Mouse (Mus musculus): ENCODE measurements around the gene Zfp787. TPM values are rescaled to one million over a fixed set of nuclear protein-coding genes. Genes with fewer than 3 reads are reported as not detected.

Zfp787 gene
- polyA plus RNA-seq (2014; fragmentation: Nextera tagmentation; extraction: Ambion mirVana), result 11.2 and 12.3 TPM in 2 replicates

- ATAC-seq (replicated peaks; ENCODE audit: low FRiP score), result peak; percentile 95
- Histone ChIP-seq H3K4me3 (ENCODE audit: low read depth, low read length) (peak within 1 kb of the TSS; percentile 80), H3K4me2 (ENCODE audit: low read depth, low read length, severe bottlenecking) (peak within 1 kb of the TSS; percentile 73), H3K9ac (ENCODE audit: low read length) (peak within 1 kb of the TSS; percentile 92), H3K9me3 (ENCODE audit: control insufficient read depth, low read length) (no peaks in the 10 kb centered on the region; the same call in 1 of the 2 replicates), H3K27ac (ENCODE audit: low read depth, low read length) (peak within 1 kb of the TSS; percentile 88), H3K27me3 (ENCODE audit: control insufficient read depth, insufficient read depth, low read length) (no peaks in the 10 kb centered on the region), H3K36me3 (ENCODE audit: control insufficient read depth, insufficient read depth, low read length) (no peaks in the 10 kb centered on the region), H3K4me1 (replicated peaks; ENCODE audit: control insufficient read depth, insufficient read depth, low read length) (peaks cover 4% of the 10 kb centered on the region; the same call in 1 of the 2 replicates)
- under 1% methylated on average over 40 of the region's 54 CpGs for WGBS
- DNase-seq (ENCODE audit: low spot score), result peak; percentile 98
These were observed at the start of gene Zfp787 for GRCm38 (mm10) chr7:6155901-6156411. Gene Zfp787 (minus strand): TSS chr7:6155997.

GRCm38 (mm10) chr7:6204200-6204599, 48.4 kb upstream of the Zfp787 start:
- ATAC-seq (replicated peaks; ENCODE audit: low FRiP score), result no peak
- WGBS, result 83% methylated on average over 3 of the region's 3 CpGs
- H3K9ac ChIP-seq (ENCODE audit: low read length), result no peak overlapping the region
- no peaks in the 10 kb centered on the region for H3K4me1 ChIP-seq (replicated peaks; ENCODE audit: control insufficient read depth, insufficient read depth, low read length)
- H3K4me3 ChIP-seq (ENCODE audit: low read depth, low read length), result no peak overlapping the region
- H3K27ac ChIP-seq (ENCODE audit: low read depth, low read length), result no peak overlapping the region
- no peaks in the 10 kb centered on the region for H3K27me3 ChIP-seq (ENCODE audit: control insufficient read depth, insufficient read depth, low read length)
- H3K36me3 ChIP-seq (ENCODE audit: control insufficient read depth, insufficient read depth, low read length), result no peaks in the 10 kb centered on the region
- H3K4me2 ChIP-seq (ENCODE audit: low read depth, low read length, severe bottlenecking), result no peak overlapping the region
- no peak for DNase-seq (ENCODE audit: low spot score)
- 0 out of 2 replicates have a peak, but pooled peaks cover 2% of the 10 kb centered on the region for H3K9me3 ChIP-seq (ENCODE audit: control insufficient read depth, low read length)

GRCm38 (mm10) chr7:6196790-6197189, 41.0 kb upstream of the Zfp787 start, which contains the start of gene Galp:
Gene Galp (plus strand): TSS chr7:6197090.
- no peaks in the 10 kb centered on the region for H3K9me3 ChIP-seq (ENCODE audit: control insufficient read depth, low read length)
- H3K4me3 ChIP-seq (ENCODE audit: low read depth, low read length), result no peak within 1 kb of the TSS
- H3K27ac ChIP-seq (ENCODE audit: low read depth, low read length), result no peak within 1 kb of the TSS
- ATAC-seq (replicated peaks; ENCODE audit: low FRiP score), result no peak
- WGBS, result 77% methylated on average over 3 of the region's 3 CpGs
- H3K27me3 ChIP-seq (ENCODE audit: control insufficient read depth, insufficient read depth, low read length), result no peaks in the 10 kb centered on the region
- H3K36me3 ChIP-seq (ENCODE audit: control insufficient read depth, insufficient read depth, low read length), result no peaks in the 10 kb centered on the region
- no peaks in the 10 kb centered on the region for H3K4me1 ChIP-seq (replicated peaks; ENCODE audit: control insufficient read depth, insufficient read depth, low read length)
- H3K4me2 ChIP-seq (ENCODE audit: low read depth, low read length, severe bottlenecking), result no peak within 1 kb of the TSS
- DNase-seq (ENCODE audit: low spot score), result no peak
- H3K9ac ChIP-seq (ENCODE audit: low read length), result no peak within 1 kb of the TSS

- DNase-seq (ENCODE audit: low spot score) (no peak), ATAC-seq (replicated peaks; ENCODE audit: low FRiP score) (no peak)
- Histone ChIP-seq H3K27me3 (ENCODE audit: control insufficient read depth, insufficient read depth, low read length) (no peaks in the 10 kb centered on the region), H3K4me2 (ENCODE audit: low read depth, low read length, severe bottlenecking) (no peak overlapping the region), H3K9ac (ENCODE audit: low read length) (no peak overlapping the region), H3K4me1 (replicated peaks; ENCODE audit: control insufficient read depth, insufficient read depth, low read length) (no peaks in the 10 kb centered on the region), H3K36me3 (ENCODE audit: control insufficient read depth, insufficient read depth, low read length) (no peaks in the 10 kb centered on the region), H3K9me3 (ENCODE audit: control insufficient read depth, low read length) (no peaks in the 10 kb centered on the region), H3K27ac (ENCODE audit: low read depth, low read length) (no peak overlapping the region), H3K4me3 (ENCODE audit: low read depth, low read length) (no peak overlapping the region)
- 60% methylated on average over 2 of the region's 2 CpGs for WGBS
These were observed 40.0 kb upstream of the Zfp787 start for GRCm38 (mm10) chr7:6195777-6196176.

GRCm38 (mm10) chr7:6194129-6194528, 38.3 kb upstream of the Zfp787 start:
- WGBS, result 18% methylated on average over 5 of the region's 5 CpGs
- DNase-seq (ENCODE audit: low spot score), result peak; percentile 82
- H3K9ac ChIP-seq (ENCODE audit: low read length), result no peak overlapping the region
- no peaks in the 10 kb centered on the region for H3K9me3 ChIP-seq (ENCODE audit: control insufficient read depth, low read length)
- H3K4me1 ChIP-seq (replicated peaks; ENCODE audit: control insufficient read depth, insufficient read depth, low read length), result no peaks in the 10 kb centered on the region
- no peak overlapping the region for H3K27ac ChIP-seq (ENCODE audit: low read depth, low read length)
- ATAC-seq (replicated peaks; ENCODE audit: low FRiP score), result peak; percentile 71
- no peaks in the 10 kb centered on the region for H3K36me3 ChIP-seq (ENCODE audit: control insufficient read depth, insufficient read depth, low read length)
- H3K27me3 ChIP-seq (ENCODE audit: control insufficient read depth, insufficient read depth, low read length), result no peaks in the 10 kb centered on the region
- H3K4me3 ChIP-seq (ENCODE audit: low read depth, low read length), result no peak overlapping the region
- no peak overlapping the region for H3K4me2 ChIP-seq (ENCODE audit: low read depth, low read length, severe bottlenecking)

GRCm38 (mm10) chr7:6191376-6191775, 35.6 kb upstream of the Zfp787 start:
- Histone ChIP-seq H3K9me3 (ENCODE audit: control insufficient read depth, low read length) (no peaks in the 10 kb centered on the region), H3K36me3 (ENCODE audit: control insufficient read depth, insufficient read depth, low read length) (peaks cover 6% of the 10 kb centered on the region; the same call in 1 of the 2 replicates), H3K27ac (ENCODE audit: low read depth, low read length) (no peak overlapping the region), H3K4me1 (replicated peaks; ENCODE audit: control insufficient read depth, insufficient read depth, low read length) (no peaks in the 10 kb centered on the region), H3K4me3 (ENCODE audit: low read depth, low read length) (no peak overlapping the region), H3K9ac (ENCODE audit: low read length) (no peak overlapping the region), H3K27me3 (ENCODE audit: control insufficient read depth, insufficient read depth, low read length) (no peaks in the 10 kb centered on the region), H3K4me2 (ENCODE audit: low read depth, low read length, severe bottlenecking) (no peak overlapping the region)
- peak; percentile 72 for DNase-seq (ENCODE audit: low spot score)
- WGBS, result 40% methylated on average over 3 of the region's 3 CpGs
- ATAC-seq (replicated peaks; ENCODE audit: low FRiP score), result peak; percentile 12; the same call in 1 of the 2 replicates

GRCm38 (mm10) chr7:6189542-6189941, 33.7 kb upstream of the Zfp787 start:
- no peak overlapping the region for H3K4me3 ChIP-seq (ENCODE audit: low read depth, low read length)
- no peak overlapping the region for H3K27ac ChIP-seq (ENCODE audit: low read depth, low read length)
- no peak for DNase-seq (ENCODE audit: low spot score)
- no peaks in the 10 kb centered on the region for H3K27me3 ChIP-seq (ENCODE audit: control insufficient read depth, insufficient read depth, low read length)
- H3K9me3 ChIP-seq (ENCODE audit: control insufficient read depth, low read length), result no peaks in the 10 kb centered on the region
- no peak overlapping the region for H3K9ac ChIP-seq (ENCODE audit: low read length)
- WGBS, result 44% methylated on average over 45 of the region's 45 CpGs
- H3K4me2 ChIP-seq (ENCODE audit: low read depth, low read length, severe bottlenecking), result no peak overlapping the region
- H3K36me3 ChIP-seq (ENCODE audit: control insufficient read depth, insufficient read depth, low read length), result peaks cover 16% of the 10 kb centered on the region
- ATAC-seq (replicated peaks; ENCODE audit: low FRiP score), result 0 out of 2 replicates have a peak, but pooled peaks have one; percentile 4
- no peaks in the 10 kb centered on the region for H3K4me1 ChIP-seq (replicated peaks; ENCODE audit: control insufficient read depth, insufficient read depth, low read length)

GRCm38 (mm10) chr7:6186756-6187155, 31.0 kb upstream of the Zfp787 start:
- H3K4me3 ChIP-seq (ENCODE audit: low read depth, low read length), result no peak overlapping the region
- H3K9me3 ChIP-seq (ENCODE audit: control insufficient read depth, low read length), result no peaks in the 10 kb centered on the region
- no peaks in the 10 kb centered on the region for H3K27me3 ChIP-seq (ENCODE audit: control insufficient read depth, insufficient read depth, low read length)
- no peak overlapping the region for H3K27ac ChIP-seq (ENCODE audit: low read depth, low read length)
- no peak overlapping the region for H3K4me2 ChIP-seq (ENCODE audit: low read depth, low read length, severe bottlenecking)
- peaks cover 18% of the 10 kb centered on the region for H3K36me3 ChIP-seq (ENCODE audit: control insufficient read depth, insufficient read depth, low read length)
- H3K9ac ChIP-seq (ENCODE audit: low read length), result no peak overlapping the region
- H3K4me1 ChIP-seq (replicated peaks; ENCODE audit: control insufficient read depth, insufficient read depth, low read length), result no peaks in the 10 kb centered on the region
- 89% methylated on average over 2 of the region's 2 CpGs for WGBS
- DNase-seq (ENCODE audit: low spot score) (no peak), ATAC-seq (replicated peaks; ENCODE audit: low FRiP score) (no peak)

GRCm38 (mm10) chr7:6186176-6186575, 30.4 kb upstream of the Zfp787 start:
- DNase-seq (ENCODE audit: low spot score), result no peak
- no peak for ATAC-seq (replicated peaks; ENCODE audit: low FRiP score)
- WGBS, result 91% methylated on average over 2 of the region's 2 CpGs
- Histone ChIP-seq H3K36me3 (ENCODE audit: control insufficient read depth, insufficient read depth, low read length) (peaks cover 18% of the 10 kb centered on the region), H3K27ac (ENCODE audit: low read depth, low read length) (no peak overlapping the region), H3K4me3 (ENCODE audit: low read depth, low read length) (no peak overlapping the region), H3K9me3 (ENCODE audit: control insufficient read depth, low read length) (no peaks in the 10 kb centered on the region), H3K9ac (ENCODE audit: low read length) (no peak overlapping the region), H3K27me3 (ENCODE audit: control insufficient read depth, insufficient read depth, low read length) (no peaks in the 10 kb centered on the region), H3K4me2 (ENCODE audit: low read depth, low read length, severe bottlenecking) (no peak overlapping the region), H3K4me1 (replicated peaks; ENCODE audit: control insufficient read depth, insufficient read depth, low read length) (no peaks in the 10 kb centered on the region)

Data from forebrain, embryonic 11.5 days (tissue).